Mouse (Mus musculus): Measurements from ENCODE around the gene Txndc8. TPM values are rescaled to one million over a fixed set of nuclear protein-coding genes. Genes with fewer than 3 reads are reported as not detected.

Gene Txndc8
- not detected in 2 replicates for polyA plus RNA-seq (2012; rRNA removed)

- TF ChIP-seq CTCF (IDR thresholded peaks at IDR 0.05; ENCODE audit: extremely low read depth, insufficient read depth, low read length) (no peak), POLR2A (IDR thresholded peaks at IDR 0.05; ENCODE audit: extremely low read depth, insufficient read depth, low read length) (no peak)
- no peak within 1 kb of the TSS for H3K27ac ChIP-seq (ENCODE audit: insufficient read depth, low read length)
- no peak within 1 kb of the TSS for H3K4me3 ChIP-seq (ENCODE audit: insufficient read depth, low read length)
- H3K4me1 ChIP-seq (ENCODE audit: control insufficient read depth, insufficient read depth, low read length): no peaks in the 10 kb centered on the region
Measured at GRCm38 (mm10) chr4:58009024-58009423, at the start of gene Txndc8. TSS of gene Txndc8 (minus strand) at chr4:58009124.

- no peaks in the 10 kb centered on the region for H3K4me1 ChIP-seq (ENCODE audit: control insufficient read depth, insufficient read depth, low read length)
- no peak overlapping the region for H3K4me3 ChIP-seq (ENCODE audit: insufficient read depth, low read length)
- no peak for TF ChIP-seq POLR2A (IDR thresholded peaks at IDR 0.05; ENCODE audit: extremely low read depth, insufficient read depth, low read length)
- no peak for TF ChIP-seq CTCF (IDR thresholded peaks at IDR 0.05; ENCODE audit: extremely low read depth, insufficient read depth, low read length)
Measured at GRCm38 (mm10) chr4:58055653-58056052, 46.7 kb upstream of the Txndc8 start.

GRCm38 (mm10) chr4:58054441-58054840, 45.5 kb upstream of the Txndc8 start:
- Histone ChIP-seq H3K4me3 (ENCODE audit: insufficient read depth, low read length) (no peak overlapping the region), H3K4me1 (ENCODE audit: control insufficient read depth, insufficient read depth, low read length) (no peaks in the 10 kb centered on the region), H3K27ac (ENCODE audit: insufficient read depth, low read length) (no peak overlapping the region)
- TF ChIP-seq CTCF (IDR thresholded peaks at IDR 0.05; ENCODE audit: extremely low read depth, insufficient read depth, low read length) (no peak), POLR2A (IDR thresholded peaks at IDR 0.05; ENCODE audit: extremely low read depth, insufficient read depth, low read length) (no peak)

More at GRCm38 (mm10) chr4:58055653-58056052, 46.7 kb upstream of the Txndc8 start:
- H3K27ac ChIP-seq (ENCODE audit: insufficient read depth, low read length): no peak overlapping the region

GRCm38 (mm10) chr4:58050746-58051145, 41.8 kb upstream of the Txndc8 start:
- Histone ChIP-seq H3K4me3 (ENCODE audit: insufficient read depth, low read length) (no peak overlapping the region), H3K27ac (ENCODE audit: insufficient read depth, low read length) (no peak overlapping the region), H3K4me1 (ENCODE audit: control insufficient read depth, insufficient read depth, low read length) (no peaks in the 10 kb centered on the region)
- TF ChIP-seq POLR2A (IDR thresholded peaks at IDR 0.05; ENCODE audit: extremely low read depth, insufficient read depth, low read length) (no peak), CTCF (IDR thresholded peaks at IDR 0.05; ENCODE audit: extremely low read depth, insufficient read depth, low read length) (no peak)

- TF ChIP-seq POLR2A (IDR thresholded peaks at IDR 0.05; ENCODE audit: extremely low read depth, insufficient read depth, low read length) (no peak), CTCF (IDR thresholded peaks at IDR 0.05; ENCODE audit: extremely low read depth, insufficient read depth, low read length) (no peak)
- H3K27ac ChIP-seq (ENCODE audit: insufficient read depth, low read length): no peak overlapping the region
Measured at GRCm38 (mm10) chr4:58050276-58050675, 41.4 kb upstream of the Txndc8 start.

GRCm38 (mm10) chr4:58044833-58045232, 35.9 kb upstream of the Txndc8 start:
- TF ChIP-seq POLR2A (IDR thresholded peaks at IDR 0.05; ENCODE audit: extremely low read depth, insufficient read depth, low read length) (no peak), CTCF (IDR thresholded peaks at IDR 0.05; ENCODE audit: extremely low read depth, insufficient read depth, low read length) (no peak)
- Histone ChIP-seq H3K4me1 (ENCODE audit: control insufficient read depth, insufficient read depth, low read length) (no peaks in the 10 kb centered on the region), H3K4me3 (ENCODE audit: insufficient read depth, low read length) (no peak overlapping the region), H3K27ac (ENCODE audit: insufficient read depth, low read length) (no peak overlapping the region)

More at GRCm38 (mm10) chr4:58050276-58050675, 41.4 kb upstream of the Txndc8 start:
- Histone ChIP-seq H3K4me1 (ENCODE audit: control insufficient read depth, insufficient read depth, low read length) (no peaks in the 10 kb centered on the region), H3K4me3 (ENCODE audit: insufficient read depth, low read length) (no peak overlapping the region)

GRCm38 (mm10) chr4:58044356-58044755, 35.4 kb upstream of the Txndc8 start:
- H3K4me1 ChIP-seq (ENCODE audit: control insufficient read depth, insufficient read depth, low read length): no peaks in the 10 kb centered on the region
- TF ChIP-seq POLR2A (IDR thresholded peaks at IDR 0.05; ENCODE audit: extremely low read depth, insufficient read depth, low read length) (no peak), CTCF (IDR thresholded peaks at IDR 0.05; ENCODE audit: extremely low read depth, insufficient read depth, low read length) (no peak)
- no peak overlapping the region for H3K27ac ChIP-seq (ENCODE audit: insufficient read depth, low read length)
- H3K4me3 ChIP-seq (ENCODE audit: insufficient read depth, low read length): no peak overlapping the region

- TF ChIP-seq POLR2A (IDR thresholded peaks at IDR 0.05; ENCODE audit: extremely low read depth, insufficient read depth, low read length) (no peak), CTCF (IDR thresholded peaks at IDR 0.05; ENCODE audit: extremely low read depth, insufficient read depth, low read length) (no peak)
- H3K27ac ChIP-seq (ENCODE audit: insufficient read depth, low read length): no peak overlapping the region
- no peak overlapping the region for H3K4me3 ChIP-seq (ENCODE audit: insufficient read depth, low read length)
Measured at GRCm38 (mm10) chr4:58040093-58040492, 31.2 kb upstream of the Txndc8 start.

GRCm38 (mm10) chr4:58037096-58037705, 28.3 kb upstream of the Txndc8 start:
- TF ChIP-seq CTCF (IDR thresholded peaks at IDR 0.05; ENCODE audit: extremely low read depth, insufficient read depth, low read length) (no peak), POLR2A (IDR thresholded peaks at IDR 0.05; ENCODE audit: extremely low read depth, insufficient read depth, low read length) (no peak)

More at GRCm38 (mm10) chr4:58040093-58040492, 31.2 kb upstream of the Txndc8 start:
- no peaks in the 10 kb centered on the region for H3K4me1 ChIP-seq (ENCODE audit: control insufficient read depth, insufficient read depth, low read length)

GRCm38 (mm10) chr4:58034663-58035062, 25.7 kb upstream of the Txndc8 start:
- Histone ChIP-seq H3K4me3 (ENCODE audit: insufficient read depth, low read length) (no peak overlapping the region), H3K4me1 (ENCODE audit: control insufficient read depth, insufficient read depth, low read length) (no peaks in the 10 kb centered on the region), H3K27ac (ENCODE audit: insufficient read depth, low read length) (no peak overlapping the region)
- TF ChIP-seq POLR2A (IDR thresholded peaks at IDR 0.05; ENCODE audit: extremely low read depth, insufficient read depth, low read length) (no peak), CTCF (IDR thresholded peaks at IDR 0.05; ENCODE audit: extremely low read depth, insufficient read depth, low read length) (no peak)

More at GRCm38 (mm10) chr4:58037096-58037705, 28.3 kb upstream of the Txndc8 start:
- Histone ChIP-seq H3K4me1 (ENCODE audit: control insufficient read depth, insufficient read depth, low read length) (no peaks in the 10 kb centered on the region), H3K4me3 (ENCODE audit: insufficient read depth, low read length) (no peak overlapping the region), H3K27ac (ENCODE audit: insufficient read depth, low read length) (no peak overlapping the region)

All from cortical plate, adult 2 months (tissue).